Mouse (Mus musculus) myocyte (in vitro differentiated cells): ENCODE measurements around the gene Adamts16. TPM values are rescaled to one million over a fixed set of nuclear protein-coding genes. Genes with fewer than 3 reads are reported as not detected.

Experiments used
- H3K27me3 ChIP-seq: one replicate; pipeline ENCODE4 v1.6.1; 2011; ENCODE audit not compliant: control insufficient read depth, insufficient read depth, insufficient read length
- H3K36me3 ChIP-seq: one replicate; pipeline ENCODE4 v1.6.1; 2011; ENCODE audit not compliant: control insufficient read depth, insufficient read depth
- H3K4me2 ChIP-seq: one replicate; pipeline ENCODE4 v1.6.1; 2011; ENCODE audit warnings: low read depth, control low read depth
- H3K4me3 ChIP-seq: one replicate; pipeline ENCODE4 v1.5.1; 2011; ENCODE audit warnings: mild to moderate bottlenecking, control low read depth, moderate library complexity
- H3K79me2 ChIP-seq: one replicate; pipeline ENCODE4 v1.6.1; 2011; ENCODE audit not compliant: control insufficient read depth, insufficient read depth
- H3ac ChIP-seq: one replicate; pipeline ENCODE4 v1.6.1; 2011; ENCODE audit not compliant: control insufficient read depth, insufficient read length
- CEBPB ChIP-seq: IDR thresholded peaks from 2 replicates; pipeline ENCODE4 v1.6.1; 2011; ENCODE audit warnings: mild to moderate bottlenecking, moderate library complexity; ENCODE audit not compliant: poor library complexity, insufficient read depth, severe bottlenecking
- E2F4 ChIP-seq: IDR thresholded peaks from one replicate; pipeline ENCODE4 v1.6.1; 2011; ENCODE audit warnings: mild to moderate bottlenecking, control low read depth, moderate library complexity; ENCODE audit not compliant: insufficient read depth
- MAX ChIP-seq: IDR thresholded peaks from one replicate; pipeline ENCODE4 v1.6.1; 2011; ENCODE audit warnings: low read depth, mild to moderate bottlenecking, control low read depth
- MYOD1 ChIP-seq, 3 experiments: IDR thresholded peaks; one replicate each; pipeline ENCODE4 v1.6.1; 2011; ENCODE audit warnings: control low read depth in 2 of 3, low read depth in 2 of 3, mild to moderate bottlenecking in 2 of 3, moderate library complexity in 1 of 3; ENCODE audit not compliant: insufficient read length in 2 of 3, control insufficient read depth in 1 of 3
- MYOG ChIP-seq, 3 experiments: IDR thresholded peaks; one replicate each; pipeline ENCODE4 v1.6.1; 2011; ENCODE audit warnings: control low read depth in 2 of 3, low read depth in 2 of 3, mild to moderate bottlenecking in 2 of 3; ENCODE audit not compliant: insufficient read length in 2 of 3, control insufficient read depth in 1 of 3, insufficient read depth in 1 of 3
- POLR2A ChIP-seq: IDR thresholded peaks from one replicate; pipeline ENCODE4 v1.6.1; 2011; ENCODE audit warnings: low read depth, mild to moderate bottlenecking, control low read depth, moderate library complexity; ENCODE audit not compliant: insufficient read length
- POLR2AphosphoS2 ChIP-seq: IDR thresholded peaks from one replicate; pipeline ENCODE4 v1.6.1; 2011; ENCODE audit warnings: low read depth, control low read depth; ENCODE audit not compliant: insufficient read length
- REST ChIP-seq: IDR thresholded peaks from one replicate; pipeline ENCODE4 v1.6.1; 2011; ENCODE audit warnings: mild to moderate bottlenecking, control low read depth, moderate library complexity; ENCODE audit not compliant: insufficient read depth, insufficient read length
- SRF ChIP-seq: IDR thresholded peaks from one replicate; pipeline ENCODE4 v1.6.1; 2011; ENCODE audit warnings: low read depth; ENCODE audit not compliant: control insufficient read depth, insufficient read length
- TCF12 ChIP-seq: IDR thresholded peaks from one replicate; pipeline ENCODE4 v1.6.1; 2011; ENCODE audit warnings: mild to moderate bottlenecking, control low read depth; ENCODE audit not compliant: poor library complexity, insufficient read depth, severe bottlenecking
- TCF3 ChIP-seq: IDR thresholded peaks from one replicate; pipeline ENCODE4 v1.6.1; 2011; ENCODE audit warnings: low read depth, control low read depth; ENCODE audit not compliant: insufficient read length
- USF1 ChIP-seq: IDR thresholded peaks from one replicate; pipeline ENCODE4 v1.6.1; 2011; ENCODE audit warnings: low read depth, mild to moderate bottlenecking, control low read depth, moderate library complexity
- polyA plus RNA-seq: library from polyadenylated mRNA; unstranded; fragments of >200 nt; fragmentation: generic; extraction: Trizol; gene quantifications from one replicate; pipeline ENCODE4 v1.2.1, GENCODE M21; 2012; ENCODE audit warnings: missing spikeins

The Adamts16 gene
- polyA plus RNA-seq, 1 experiment: 0.67 TPM

GRCm38 (mm10) chr13:70742693-70743092 is 98.9 kb downstream of the Adamts16 start:
- Histone ChIP-seq H3K4me2 (no peak overlapping the region), H3K4me3 (no peak overlapping the region), H3K79me2 (no peaks in the 10 kb centered on the region), H3ac (no peak overlapping the region), H3K27me3 (no peaks in the 10 kb centered on the region), H3K36me3 (no peaks in the 10 kb centered on the region)
- no peak for TF ChIP-seq MAX
- no peak for TF ChIP-seq MYOD1 (IDR thresholded peaks at IDR 0.05; ENCODE audit: control insufficient read depth in 1 of 3, insufficient read length in 2 of 3, low read depth in 2 of 3)
- no peak for TF ChIP-seq REST
- no peak for TF ChIP-seq E2F4
- no peak for TF ChIP-seq MYOG (IDR thresholded peaks at IDR 0.05; ENCODE audit: control insufficient read depth in 1 of 3, insufficient read depth in 1 of 3, insufficient read length in 2 of 3, low read depth in 2 of 3)
- TF ChIP-seq TCF3: no peak
- TF ChIP-seq USF1: no peak
- no peak for TF ChIP-seq TCF12
- no peak for TF ChIP-seq POLR2AphosphoS2
- no peak for TF ChIP-seq CEBPB
- no peak for TF ChIP-seq POLR2A
- no peak for TF ChIP-seq SRF

GRCm38 (mm10) chr13:70740281-70741240 is 101.0 kb downstream of the Adamts16 start:
- Histone ChIP-seq H3ac (no peak overlapping the region), H3K79me2 (no peaks in the 10 kb centered on the region), H3K4me3 (no peak overlapping the region), H3K4me2 (no peak overlapping the region), H3K36me3 (no peaks in the 10 kb centered on the region), H3K27me3 (no peaks in the 10 kb centered on the region)
- no peak for TF ChIP-seq CEBPB
- no peak for TF ChIP-seq SRF
- TF ChIP-seq MAX: no peak
- TF ChIP-seq TCF12: no peak
- no peak for TF ChIP-seq MYOG (IDR thresholded peaks at IDR 0.05; ENCODE audit: control insufficient read depth in 1 of 3, insufficient read depth in 1 of 3, insufficient read length in 2 of 3, low read depth in 2 of 3)
- TF ChIP-seq USF1: no peak
- TF ChIP-seq POLR2AphosphoS2: no peak
- no peak for TF ChIP-seq TCF3
- TF ChIP-seq E2F4: no peak
- no peak for TF ChIP-seq POLR2A
- TF ChIP-seq MYOD1 (IDR thresholded peaks at IDR 0.05; ENCODE audit: control insufficient read depth in 1 of 3, insufficient read length in 2 of 3, low read depth in 2 of 3): no peak
- no peak for TF ChIP-seq REST

GRCm38 (mm10) chr13:70738781-70739180 is 102.8 kb downstream of the Adamts16 start:
- Histone ChIP-seq H3K79me2 (no peaks in the 10 kb centered on the region), H3K4me3 (no peak overlapping the region), H3ac (no peak overlapping the region), H3K27me3 (no peaks in the 10 kb centered on the region), H3K4me2 (no peak overlapping the region), H3K36me3 (no peaks in the 10 kb centered on the region)
- TF ChIP-seq TCF12 (no peak), USF1 (no peak), SRF (no peak), CEBPB (no peak), MYOD1 (IDR thresholded peaks at IDR 0.05; ENCODE audit: control insufficient read depth in 1 of 3, insufficient read length in 2 of 3, low read depth in 2 of 3) (no peak), REST (no peak), TCF3 (no peak), POLR2AphosphoS2 (no peak), MAX (no peak), MYOG (IDR thresholded peaks at IDR 0.05; ENCODE audit: control insufficient read depth in 1 of 3, insufficient read depth in 1 of 3, insufficient read length in 2 of 3, low read depth in 2 of 3) (no peak), E2F4 (no peak), POLR2A (no peak)

GRCm38 (mm10) chr13:70736409-70736808 is 105.2 kb downstream of the Adamts16 start:
- no peaks in the 10 kb centered on the region for H3K36me3 ChIP-seq
- H3K79me2 ChIP-seq: no peaks in the 10 kb centered on the region
- no peaks in the 10 kb centered on the region for H3K27me3 ChIP-seq
- no peak for TF ChIP-seq E2F4
- TF ChIP-seq REST: no peak
- no peak for TF ChIP-seq MYOD1 (IDR thresholded peaks at IDR 0.05; ENCODE audit: control insufficient read depth in 1 of 3, insufficient read length in 2 of 3, low read depth in 2 of 3)
- TF ChIP-seq MYOG (IDR thresholded peaks at IDR 0.05; ENCODE audit: control insufficient read depth in 1 of 3, insufficient read depth in 1 of 3, insufficient read length in 2 of 3, low read depth in 2 of 3): no peak
- TF ChIP-seq POLR2AphosphoS2: no peak
- TF ChIP-seq TCF12: no peak
- TF ChIP-seq SRF: no peak
- no peak for TF ChIP-seq TCF3
- no peak overlapping the region for H3ac ChIP-seq
- H3K4me2 ChIP-seq: no peak overlapping the region
- H3K4me3 ChIP-seq: no peak overlapping the region
